Mouse (Mus musculus) liver, embryonic 14.5 days (tissue): ENCODE results near the gene C87499.

ENCODE experiments used
- CTCF ChIP-seq: IDR thresholded peaks from 2 replicates; pipeline ENCODE4 v1.5.1; 2016; ENCODE audit warnings: antibody characterized with exemption, low read depth, control low read depth
- EP300 ChIP-seq: IDR thresholded peaks from 2 replicates; pipeline ENCODE4 v1.6.1; 2016; ENCODE audit warnings: antibody characterized with exemption, low read depth

- TF ChIP-seq CTCF (no peak), EP300 (no peak)
Observed at GRCm38 (mm10) chr4:88603276-88603675, 30.9 kb downstream of the C87499 start, which contains the start of gene Ifna12.
